Mouse (Mus musculus): ENCODE results near the gene Slfn8. TPM values are rescaled to one million over a fixed set of nuclear protein-coding genes. Genes with fewer than 3 reads are reported as not detected.

Gene Slfn8
- 0.26 and 0.36 TPM in 2 replicates for polyA plus RNA-seq (2016; fragmentation: Nextera tagmentation; extraction: Ambion mirVana)

DNA sequence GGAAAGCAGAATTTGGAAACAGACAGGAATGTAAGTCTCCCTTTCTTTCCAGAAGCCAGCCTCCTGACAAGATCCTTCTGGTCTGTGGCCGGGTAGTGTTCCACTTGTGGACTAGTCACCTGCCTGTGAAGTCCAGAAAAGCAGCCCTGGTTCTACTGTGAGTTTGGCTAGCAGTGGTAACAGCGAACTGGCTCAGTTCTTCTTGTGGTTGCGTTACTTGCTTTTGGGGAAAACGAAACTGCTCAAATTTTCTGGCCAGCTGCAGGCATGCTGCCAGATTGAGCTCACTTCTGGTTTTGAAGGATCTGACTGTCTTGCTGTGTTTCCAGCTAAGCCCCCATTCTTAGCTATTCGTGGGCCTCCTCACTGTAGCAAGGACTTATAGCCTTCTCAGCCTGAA lies at the start of gene Slfn8:
TSS of gene Slfn8 (minus strand) at position 190 of the 400 bp plus-strand sequence.
- no peaks in the 10 kb centered on the region for H3K36me3 ChIP-seq
- 75% methylated on average over 5 of the region's 5 CpGs for WGBS
- no peaks in the 10 kb centered on the region for H3K4me1 ChIP-seq (replicated peaks)
- H3K27me3 ChIP-seq: no peaks in the 10 kb centered on the region
- no peak within 1 kb of the TSS for H3K9ac ChIP-seq (replicated peaks)
- H3K4me3 ChIP-seq (replicated peaks): no peak within 1 kb of the TSS
- H3K4me2 ChIP-seq: no peak within 1 kb of the TSS
- no peak within 1 kb of the TSS for H3K27ac ChIP-seq
- ATAC-seq (ENCODE audit: insufficient number of reproducible peaks, insufficient read depth, low FRiP score, low TSS enrichment, low read depth): no peak
- no peaks in the 10 kb centered on the region for H3K9me3 ChIP-seq

DNA sequence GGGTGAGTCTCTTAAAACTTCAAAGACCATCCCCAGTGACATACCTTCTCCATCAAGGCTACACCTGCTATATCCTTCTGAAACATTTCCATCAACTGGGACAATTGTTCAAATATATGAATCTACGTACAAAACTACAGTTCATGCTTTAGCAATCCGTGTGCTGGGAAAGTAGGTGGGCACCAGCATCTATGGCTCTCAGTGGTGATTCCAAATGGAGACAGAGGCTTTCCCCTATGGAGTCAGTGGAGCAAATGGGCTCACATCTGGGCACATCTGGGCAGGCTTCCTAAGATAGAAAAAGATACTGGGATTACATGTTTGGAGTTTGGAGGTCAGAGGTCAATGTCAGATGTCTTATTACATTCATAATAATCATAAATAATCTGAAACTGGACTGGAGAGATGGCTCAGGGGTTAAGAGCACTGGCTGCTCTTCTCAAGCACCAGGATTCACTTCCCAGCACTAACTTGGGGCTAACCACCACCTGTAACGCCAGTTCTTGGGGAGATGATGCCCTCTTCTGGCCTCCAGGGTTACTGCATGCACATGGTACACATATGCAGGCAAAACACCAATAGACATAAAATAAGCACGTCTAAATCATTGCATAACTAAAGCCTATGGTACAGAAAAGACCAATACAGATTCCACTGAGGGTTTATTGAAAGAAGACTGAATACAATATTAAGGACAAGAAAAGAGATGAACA lies 47.5 kb upstream of the Slfn8 start:
- Histone ChIP-seq H3K27me3 (peaks cover 12% of the 10 kb centered on the region), H3K9ac (replicated peaks) (no peak overlapping the region), H3K4me3 (replicated peaks) (no peak overlapping the region), H3K36me3 (no peaks in the 10 kb centered on the region), H3K4me2 (no peak overlapping the region), H3K27ac (no peak overlapping the region), H3K9me3 (no peaks in the 10 kb centered on the region), H3K4me1 (replicated peaks) (no peaks in the 10 kb centered on the region)
- no peak for ATAC-seq (ENCODE audit: insufficient number of reproducible peaks, insufficient read depth, low FRiP score, low TSS enrichment, low read depth)
- WGBS: 71% methylated on average over 4 of the region's 4 CpGs

DNA sequence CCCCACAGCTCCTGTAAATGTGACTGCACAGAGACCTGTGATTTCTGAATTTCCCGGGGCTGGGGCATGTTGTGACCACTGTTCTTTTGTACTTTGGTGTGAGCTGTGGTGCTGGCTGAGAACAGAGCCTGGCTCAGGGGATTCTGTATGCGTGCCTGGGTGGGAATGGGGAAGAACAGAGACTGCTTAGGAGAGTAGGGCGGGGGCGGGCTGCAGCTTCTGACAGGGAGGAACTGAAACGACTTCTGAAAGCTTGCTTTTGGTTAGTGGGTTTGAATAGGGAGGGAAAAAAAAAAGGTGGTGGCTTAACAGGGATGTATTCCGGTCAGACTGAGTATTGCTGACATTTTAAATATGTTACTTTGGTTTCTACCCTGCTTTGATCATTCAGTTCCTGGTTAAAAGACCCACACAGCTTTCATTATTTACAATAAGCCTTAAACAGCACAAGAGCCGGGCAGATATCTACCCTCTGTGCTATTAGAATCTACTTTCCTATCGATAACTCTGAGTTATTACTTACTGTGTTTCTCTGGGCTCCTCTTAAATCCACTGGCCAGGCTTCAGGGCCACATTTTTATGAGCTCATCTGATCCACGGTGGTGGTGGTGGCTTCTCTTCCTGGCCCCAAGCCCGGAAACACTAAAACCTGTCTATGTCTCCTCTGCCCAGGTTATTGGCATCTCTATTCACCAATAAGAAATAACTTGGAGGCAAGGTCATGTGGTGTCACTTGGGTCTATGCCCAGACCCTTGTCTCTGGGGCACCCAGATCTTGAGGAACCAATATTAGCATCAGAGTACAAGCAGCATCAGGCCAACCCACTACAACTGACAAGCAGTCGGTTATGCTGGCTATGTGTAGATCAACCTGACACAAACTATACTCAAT lies 46.3 kb upstream of the Slfn8 start:
- Histone ChIP-seq H3K4me1 (replicated peaks) (no peaks in the 10 kb centered on the region), H3K27ac (no peak overlapping the region), H3K4me3 (replicated peaks) (no peak overlapping the region), H3K27me3 (peaks cover 15% of the 10 kb centered on the region), H3K4me2 (no peak overlapping the region), H3K9ac (replicated peaks) (no peak overlapping the region), H3K36me3 (no peaks in the 10 kb centered on the region), H3K9me3 (no peaks in the 10 kb centered on the region)
- no peak for ATAC-seq (ENCODE audit: insufficient number of reproducible peaks, insufficient read depth, low FRiP score, low TSS enrichment, low read depth)
- WGBS: 47% methylated on average over 11 of the region's 11 CpGs

DNA sequence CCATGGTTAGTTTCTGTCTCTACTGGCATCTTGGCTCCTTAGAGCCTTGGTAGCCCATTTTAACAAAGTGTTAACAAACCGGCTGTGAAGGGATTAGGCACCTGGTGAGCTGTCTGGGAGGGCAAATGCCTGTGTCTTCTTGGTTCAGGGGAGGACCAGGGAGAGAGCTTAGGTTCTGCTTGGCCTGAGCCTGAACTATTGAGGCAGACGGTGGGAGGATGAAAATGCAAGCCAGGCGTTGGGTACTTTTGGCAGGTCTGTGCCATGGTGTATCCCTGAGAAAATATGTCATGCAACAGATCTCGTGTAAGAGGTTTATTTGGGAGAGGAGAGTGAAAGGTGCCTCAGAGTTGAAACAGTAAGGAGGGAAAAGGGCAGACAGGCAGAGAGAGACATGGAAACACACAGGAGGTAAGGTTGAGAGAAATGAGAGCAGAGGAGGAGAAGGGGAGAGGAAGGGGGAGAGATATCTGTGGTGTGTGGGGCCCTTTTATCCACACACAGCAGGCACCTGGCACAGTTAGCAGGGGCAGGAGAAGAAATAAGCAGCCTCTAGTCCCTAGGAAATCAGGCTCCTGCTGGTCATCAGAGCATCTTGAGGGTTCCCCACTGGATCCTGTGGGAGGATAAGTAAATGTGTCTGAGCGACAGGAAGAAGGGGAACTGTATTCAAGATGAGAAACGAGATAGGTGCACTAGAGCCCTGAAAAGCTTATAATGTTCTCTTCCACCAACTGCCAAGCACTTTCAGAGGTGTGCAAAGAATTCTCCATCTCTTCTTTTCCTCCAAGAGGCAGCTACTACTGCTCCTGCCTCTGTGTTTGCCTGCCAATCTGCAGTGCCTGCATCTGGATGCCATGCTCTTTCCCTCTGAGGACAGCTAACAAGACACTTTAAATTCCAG lies 45.1 kb upstream of the Slfn8 start:
- Histone ChIP-seq H3K4me1 (replicated peaks) (no peaks in the 10 kb centered on the region), H3K27ac (no peak overlapping the region), H3K9me3 (no peaks in the 10 kb centered on the region), H3K4me3 (replicated peaks) (no peak overlapping the region), H3K4me2 (no peak overlapping the region), H3K9ac (replicated peaks) (no peak overlapping the region), H3K36me3 (no peaks in the 10 kb centered on the region), H3K27me3 (peaks cover 15% of the 10 kb centered on the region)
- no peak for ATAC-seq (ENCODE audit: insufficient number of reproducible peaks, insufficient read depth, low FRiP score, low TSS enrichment, low read depth)
- 21% methylated on average over 6 of the region's 6 CpGs for WGBS

DNA sequence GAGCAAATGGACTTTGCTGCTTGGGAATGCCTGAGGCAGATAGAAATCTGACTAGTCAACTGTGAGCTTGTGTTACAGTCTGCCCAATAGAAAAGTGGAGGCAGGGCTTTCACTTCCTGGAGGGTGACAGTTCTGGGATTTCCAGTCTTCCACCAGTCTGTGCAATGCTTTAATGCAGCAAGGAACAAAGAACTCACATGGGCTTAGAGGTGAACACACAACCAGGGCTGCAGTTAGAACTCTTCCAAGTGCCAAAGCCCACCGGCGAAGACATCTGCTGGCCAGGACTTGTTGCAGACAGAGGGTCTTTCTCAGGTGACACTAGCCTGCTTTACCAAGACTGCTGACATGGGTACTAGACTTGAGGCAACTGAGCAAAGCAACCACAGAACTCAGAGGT lies 44.3 kb upstream of the Slfn8 start, which contains the start of gene Slfn2:
TSS of gene Slfn2 (plus strand) at position 167 of the 400 bp plus-strand sequence.
- WGBS: 80% methylated on average over 2 of the region's 2 CpGs
- H3K27me3 ChIP-seq: peaks cover 15% of the 10 kb centered on the region
- no peaks in the 10 kb centered on the region for H3K4me1 ChIP-seq (replicated peaks)
- no peak within 1 kb of the TSS for H3K9ac ChIP-seq (replicated peaks)
- no peak for ATAC-seq (ENCODE audit: insufficient number of reproducible peaks, insufficient read depth, low FRiP score, low TSS enrichment, low read depth)
- no peak within 1 kb of the TSS for H3K27ac ChIP-seq
- H3K4me3 ChIP-seq (replicated peaks): no peak within 1 kb of the TSS
- no peaks in the 10 kb centered on the region for H3K9me3 ChIP-seq
- no peak within 1 kb of the TSS for H3K4me2 ChIP-seq
- no peaks in the 10 kb centered on the region for H3K36me3 ChIP-seq

DNA sequence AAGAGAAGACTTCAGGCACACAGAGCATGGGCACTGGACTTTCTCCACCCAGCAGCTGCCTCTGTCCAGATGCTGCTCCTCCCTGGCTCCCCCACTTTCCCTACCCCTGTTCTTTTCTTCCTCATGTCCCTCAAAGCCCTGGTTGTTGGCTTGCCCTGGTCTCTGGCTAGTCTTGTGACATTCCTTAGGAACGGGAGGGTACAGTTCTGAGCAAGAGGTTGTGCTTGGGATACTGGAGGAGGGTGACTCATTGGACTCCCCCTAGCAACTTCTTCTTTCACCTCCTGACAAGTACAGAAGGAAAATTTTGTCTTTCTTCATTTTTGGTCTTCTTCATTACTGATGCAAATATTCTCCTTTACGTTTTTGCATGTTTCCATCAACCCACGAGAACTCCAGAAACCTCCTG lies 43.3 kb upstream of the Slfn8 start:
- Histone ChIP-seq H3K27ac (no peak overlapping the region), H3K36me3 (no peaks in the 10 kb centered on the region), H3K9ac (replicated peaks) (no peak overlapping the region), H3K9me3 (no peaks in the 10 kb centered on the region), H3K27me3 (peaks cover 15% of the 10 kb centered on the region), H3K4me2 (no peak overlapping the region), H3K4me3 (replicated peaks) (no peak overlapping the region), H3K4me1 (replicated peaks) (no peaks in the 10 kb centered on the region)
- 62% methylated on average over 3 of the region's 3 CpGs for WGBS
- ATAC-seq (ENCODE audit: insufficient number of reproducible peaks, insufficient read depth, low FRiP score, low TSS enrichment, low read depth): no peak

DNA sequence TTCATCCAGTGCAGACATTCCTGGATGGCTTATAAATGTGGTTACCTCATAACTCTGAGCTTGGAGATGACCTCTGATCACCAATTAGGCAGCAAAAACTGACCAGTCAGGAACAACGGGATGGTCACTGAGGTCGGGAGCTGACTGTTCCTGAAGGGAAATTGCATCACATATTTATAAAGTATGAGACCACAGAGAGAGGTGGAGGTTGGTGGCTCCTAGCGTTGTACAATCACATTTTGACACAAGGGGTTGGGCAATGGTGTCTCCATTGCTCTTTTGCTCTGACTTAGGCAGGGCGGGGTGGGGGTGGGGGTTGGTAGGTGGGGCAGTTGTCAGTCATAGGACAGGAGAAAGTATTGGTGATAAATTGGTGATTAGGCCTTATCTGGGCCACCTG lies 42.5 kb upstream of the Slfn8 start:
- Histone ChIP-seq H3K4me3 (replicated peaks) (no peak overlapping the region), H3K27me3 (peaks cover 15% of the 10 kb centered on the region), H3K4me2 (no peak overlapping the region), H3K9ac (replicated peaks) (no peak overlapping the region), H3K36me3 (no peaks in the 10 kb centered on the region), H3K27ac (no peak overlapping the region), H3K9me3 (no peaks in the 10 kb centered on the region), H3K4me1 (replicated peaks) (no peaks in the 10 kb centered on the region)
- no peak for ATAC-seq (ENCODE audit: insufficient number of reproducible peaks, insufficient read depth, low FRiP score, low TSS enrichment, low read depth)
- WGBS: 79% methylated on average over 4 of the region's 4 CpGs

DNA sequence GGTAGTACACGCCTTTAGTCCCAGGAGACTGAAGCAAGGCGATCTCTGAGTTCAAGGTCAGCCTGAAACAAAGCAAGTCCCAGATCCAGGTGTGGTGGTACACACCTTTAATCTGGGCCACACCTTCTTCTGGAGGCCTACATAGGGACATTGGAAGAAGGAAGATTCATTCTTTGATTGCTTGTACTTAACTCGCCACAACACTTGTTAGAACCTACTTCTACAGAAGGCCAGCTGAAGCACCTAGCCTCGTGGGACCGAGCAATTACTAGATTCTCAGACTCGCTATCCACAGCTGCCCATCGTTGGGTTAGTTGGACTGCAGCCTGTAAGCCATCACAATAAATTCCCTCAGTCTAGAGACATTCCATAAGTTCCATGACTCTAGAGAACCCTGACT lies 41.2 kb upstream of the Slfn8 start:
- Histone ChIP-seq H3K4me2 (no peak overlapping the region), H3K36me3 (no peaks in the 10 kb centered on the region), H3K27ac (no peak overlapping the region), H3K9me3 (no peaks in the 10 kb centered on the region), H3K4me1 (replicated peaks) (no peaks in the 10 kb centered on the region), H3K9ac (replicated peaks) (no peak overlapping the region), H3K4me3 (replicated peaks) (no peak overlapping the region), H3K27me3 (peaks cover 15% of the 10 kb centered on the region)
- ATAC-seq (ENCODE audit: insufficient number of reproducible peaks, insufficient read depth, low FRiP score, low TSS enrichment, low read depth): no peak
- 87% methylated on average over 7 of the region's 7 CpGs for WGBS

DNA sequence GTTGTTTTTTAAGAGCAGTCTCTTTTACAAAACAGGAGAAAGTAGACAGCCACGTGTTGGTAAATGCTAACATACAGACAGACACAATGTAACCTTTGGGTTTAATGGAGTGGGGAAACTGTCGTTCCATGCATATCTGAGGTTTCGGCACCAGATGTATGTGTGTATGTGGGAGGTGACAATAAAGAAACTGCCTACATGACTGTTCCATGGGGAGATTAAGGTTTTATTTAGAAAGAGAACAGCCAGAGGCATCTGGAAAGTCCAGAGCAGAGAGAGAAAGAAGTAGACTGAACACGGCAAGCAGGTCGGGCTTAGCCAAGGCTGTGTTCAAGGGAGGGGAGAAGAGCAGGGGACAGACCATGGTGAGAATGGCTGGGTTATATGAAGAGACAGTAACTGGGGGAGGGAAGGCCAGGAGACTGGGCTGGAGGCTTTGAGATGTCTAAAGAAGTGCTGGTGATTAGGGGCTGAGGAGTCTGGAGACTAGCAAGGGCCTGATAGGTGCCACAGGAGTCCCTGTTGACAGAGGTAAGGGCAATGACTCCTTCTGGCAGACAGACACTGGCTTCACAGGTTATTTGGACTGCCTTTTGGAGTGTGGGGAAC lies 39.9 kb upstream of the Slfn8 start:
- peaks cover 11% of the 10 kb centered on the region for H3K27me3 ChIP-seq
- no peak overlapping the region for H3K27ac ChIP-seq
- no peaks in the 10 kb centered on the region for H3K9me3 ChIP-seq
- no peak overlapping the region for H3K4me3 ChIP-seq (replicated peaks)
- 74% methylated on average over 5 of the region's 5 CpGs for WGBS
- no peaks in the 10 kb centered on the region for H3K4me1 ChIP-seq (replicated peaks)
- no peak for ATAC-seq (ENCODE audit: insufficient number of reproducible peaks, insufficient read depth, low FRiP score, low TSS enrichment, low read depth)
- H3K36me3 ChIP-seq: no peaks in the 10 kb centered on the region
- H3K4me2 ChIP-seq: no peak overlapping the region
- no peak overlapping the region for H3K9ac ChIP-seq (replicated peaks)

DNA sequence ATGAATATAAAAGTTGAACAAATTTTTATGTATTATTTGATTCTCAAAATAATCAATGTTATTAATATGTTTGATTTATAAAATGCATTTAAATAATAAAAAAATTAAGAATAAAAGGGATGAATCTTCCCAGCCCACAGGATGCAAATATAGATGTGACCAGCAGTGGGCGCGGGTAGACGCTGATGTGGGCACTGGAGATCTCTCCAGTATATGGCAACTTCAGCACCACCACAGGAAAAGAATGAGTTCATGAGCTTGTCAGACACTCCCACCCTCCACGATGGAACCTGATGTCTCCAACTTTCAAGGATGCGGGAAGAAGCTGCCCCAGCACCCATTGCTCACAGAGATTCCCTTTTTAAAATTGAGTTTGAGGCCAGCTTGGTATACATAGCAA lies 37.3 kb upstream of the Slfn8 start:
- Histone ChIP-seq H3K27ac (no peak overlapping the region), H3K4me2 (no peak overlapping the region), H3K9ac (replicated peaks) (no peak overlapping the region), H3K27me3 (peaks cover 4% of the 10 kb centered on the region; the same call in 1 of the 2 replicates), H3K36me3 (no peaks in the 10 kb centered on the region), H3K9me3 (no peaks in the 10 kb centered on the region), H3K4me3 (replicated peaks) (no peak overlapping the region), H3K4me1 (replicated peaks) (no peaks in the 10 kb centered on the region)
- 6% methylated on average over 5 of the region's 5 CpGs for WGBS
- no peak for ATAC-seq (ENCODE audit: insufficient number of reproducible peaks, insufficient read depth, low FRiP score, low TSS enrichment, low read depth)

All from limb, embryonic 12.5 days (tissue).